In genomic region chr3:59016501-59016900, GRCm38 (mm10) we compare ENCODE assay signal across 11 mouse cellular contexts.
DNase-seq lines count a peak whose midpoint lies in the region.
"Had no signal": no experiment of that assay in that cellular context is flagged by ENCODE, and none has a peak within 500 bp of the region (broad histone marks: within the 10 kb centered on the region; RNA-seq: fewer than 3 reads in every experiment).

No protein-coding gene starts in this region.

- peak; percentile 52 for DNase-seq in cerebellum, adult 9-10 months
- no peak for DNase-seq in cerebellum, adult 8-10 months
- DNase-seq in cerebellum, postnatal 14 days = peak; percentile 50 to 53
- no peak for DNase-seq in cerebellum, postnatal 36 days
- DNase-seq in Muller cell, postnatal 12 days (ENCODE audit: inconsistent ontology term) = peak; percentile 33
- DNase-seq in brain, adult 2 months (ENCODE audit: low read depth, low spot score) = peak; percentile 41
- DNase-seq: adrenal gland, postnatal 36 days; gastrocnemius, postnatal 10 days; gastrocnemius, postnatal 36 days; heart, postnatal 14 days; kidney, adult 2 months had no signal

Comparison
In these comparisons a context has a peak if more than half of its experiments do, and no peak if none do; other contexts are left out.
1. DNase-seq: peak in cerebellum, adult 9-10 months (single experiment), cerebellum, postnatal 14 days (2 of 2), Muller cell, postnatal 12 days (single experiment) and brain, adult 2 months (single experiment); none in cerebellum, adult 8-10 months (single experiment) and cerebellum, postnatal 36 days (0 of 2).